Mouse (Mus musculus) cerebellum, postnatal 36 days (tissue): Measurements from ENCODE around the gene Catip.

ENCODE experiments used
- DNase-seq, 2 experiments: peaks; one replicate each; pipeline ENCODE4 v3.0.0; 2021 to 2022; ENCODE audit warnings: mixed read lengths in 2 of 2

The Catip gene

DNA sequence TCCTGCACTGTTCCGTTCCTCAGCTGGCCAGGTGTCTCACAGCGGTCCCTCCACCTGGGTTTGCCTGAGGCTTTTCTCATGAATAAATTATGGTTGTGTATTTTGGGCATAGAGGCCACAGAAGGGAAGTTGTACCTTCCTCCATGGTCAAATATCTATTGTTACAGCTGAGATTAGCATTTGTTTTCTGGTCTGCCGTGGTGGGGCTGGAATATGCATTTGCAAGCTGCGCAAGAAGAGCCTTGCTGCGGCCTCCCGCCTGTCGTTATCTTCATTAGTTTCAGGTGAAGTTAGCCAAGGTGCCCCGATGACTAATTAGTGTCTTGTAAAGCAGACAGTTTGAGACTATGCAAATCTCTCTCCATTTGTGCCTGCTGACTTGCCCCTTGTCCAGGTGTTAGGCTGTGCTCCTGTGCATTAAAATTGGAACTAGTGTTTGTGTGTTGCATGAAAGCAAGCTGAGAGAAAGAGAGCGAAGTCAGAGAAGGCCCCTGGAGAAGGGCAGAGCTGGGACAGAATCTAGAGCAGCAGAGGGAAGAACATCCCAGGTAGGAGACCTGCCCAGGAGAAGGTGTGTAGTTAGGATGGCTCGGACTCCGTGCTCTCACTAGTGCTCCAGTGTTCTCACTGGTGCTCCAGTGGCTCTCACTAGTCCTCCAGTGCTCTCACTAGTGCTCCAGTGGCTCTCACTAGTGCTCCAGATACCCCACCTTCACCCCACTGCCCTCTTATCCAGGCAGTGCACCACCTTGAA is 17.6 kb upstream of the Catip start:
- no peak for DNase-seq

DNA sequence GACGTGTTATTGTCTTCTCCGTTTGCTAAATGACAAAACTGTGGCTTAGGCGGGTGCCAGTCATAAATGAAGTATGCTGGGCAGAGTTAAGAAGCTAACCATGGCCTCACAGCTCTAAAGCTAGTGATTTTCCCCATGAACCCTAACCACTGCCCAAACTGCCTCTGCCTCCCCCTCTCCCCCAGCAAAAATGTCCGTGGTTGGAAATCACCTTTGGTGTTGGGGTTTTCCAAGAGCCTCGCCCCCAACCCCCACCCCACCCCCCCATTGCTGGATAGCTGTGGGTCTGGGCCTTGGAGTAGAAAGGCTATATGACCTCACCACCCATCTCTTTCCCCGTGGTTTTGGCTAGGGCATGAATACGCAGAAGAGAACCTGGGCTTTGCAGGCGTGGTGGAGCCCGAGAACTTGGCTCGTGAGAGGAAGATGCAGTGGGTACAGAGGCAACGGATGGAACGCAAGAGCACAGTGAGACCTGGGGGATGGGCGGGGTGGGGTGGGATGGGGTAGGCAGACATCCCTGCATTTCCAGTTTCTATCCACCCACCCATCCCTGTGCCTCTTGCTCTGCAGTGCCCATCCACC is 10.6 kb upstream of the Catip start:
- DNase-seq = no peak

DNA sequence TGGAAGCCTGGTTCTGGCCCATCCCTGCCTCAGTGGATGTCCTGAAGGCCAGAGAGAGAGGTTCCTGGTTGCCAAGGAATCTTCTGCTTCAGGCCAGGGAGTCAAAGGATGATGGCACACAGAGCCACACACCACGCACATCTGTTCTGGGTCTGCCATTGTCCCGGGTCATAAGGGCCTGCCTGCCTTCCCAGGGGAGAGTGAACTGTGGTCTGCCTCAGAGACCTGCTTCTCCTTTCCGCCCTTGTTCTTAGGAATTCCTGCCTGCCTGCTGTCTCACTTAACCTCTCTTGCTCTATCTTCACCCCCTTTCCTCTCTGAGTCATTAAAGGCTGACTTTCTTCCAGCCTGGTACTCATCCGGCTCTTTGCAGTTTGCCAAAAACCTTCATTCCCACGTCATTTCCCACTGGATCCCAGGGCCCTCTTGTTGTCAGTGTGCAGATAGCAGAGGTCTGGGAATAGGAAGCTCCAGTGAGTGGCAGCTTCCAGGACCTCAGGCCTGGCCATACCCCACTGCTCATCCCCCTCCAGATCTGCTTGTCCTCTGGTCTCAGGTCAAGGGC is 9.3 kb upstream of the Catip start:
- no peak for DNase-seq

DNA sequence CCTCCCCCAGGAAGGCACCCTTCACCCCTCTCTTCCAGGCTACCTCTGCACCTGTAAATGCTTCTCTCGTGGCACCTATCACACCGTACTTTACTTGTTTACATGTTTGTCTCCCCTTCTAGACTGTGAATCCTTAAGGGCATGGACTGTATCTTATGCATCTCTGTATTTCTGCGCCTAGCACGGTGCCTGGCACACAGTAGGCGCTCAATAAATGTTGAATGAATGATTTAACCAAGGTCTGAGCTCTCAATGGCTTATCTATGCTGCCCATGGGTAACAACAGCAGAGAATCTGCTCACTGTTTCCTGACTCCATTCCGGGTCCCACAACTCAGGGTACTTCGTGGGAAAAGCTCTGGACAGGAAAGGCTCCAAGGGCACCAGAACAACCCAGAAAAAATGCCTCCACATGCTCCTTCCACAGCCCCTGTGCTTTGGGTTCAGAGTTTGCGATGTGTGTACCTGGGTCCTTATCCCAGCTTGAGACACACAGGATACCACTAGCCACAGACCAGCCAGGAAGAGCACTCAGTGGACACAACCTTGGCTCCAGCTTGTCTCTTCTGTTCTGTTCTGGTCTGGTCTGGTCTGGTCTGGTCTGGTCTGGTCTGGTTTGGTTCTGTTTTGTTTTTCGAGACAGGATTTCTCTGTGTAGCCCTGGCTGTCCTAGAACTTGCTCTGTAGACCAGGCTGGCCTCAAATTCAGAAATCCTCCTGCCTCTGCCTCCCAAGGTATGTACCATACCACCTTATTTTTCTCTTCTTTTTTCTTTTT is 8.3 kb upstream of the Catip start:
- DNase-seq = no peak

DNA sequence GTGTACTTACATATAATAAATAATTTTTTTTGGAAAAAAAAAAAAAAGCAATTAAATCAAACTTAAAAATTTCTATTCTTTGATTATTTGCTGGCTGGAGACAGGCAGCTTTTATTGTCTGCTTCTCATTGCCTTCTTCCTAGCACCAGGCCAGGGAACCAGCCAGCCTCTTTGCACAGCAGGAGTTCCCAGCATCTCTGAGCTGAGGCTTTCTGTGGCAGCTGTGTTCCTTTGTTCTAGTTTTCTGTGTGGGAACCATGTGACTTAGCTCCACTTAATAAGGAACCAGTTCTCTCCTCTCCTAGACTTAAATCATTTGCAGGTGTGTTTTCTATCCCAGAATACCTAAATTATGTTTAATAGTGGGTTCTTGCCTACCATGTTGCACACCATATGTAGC is 4.4 kb upstream of the Catip start:
- no peak for DNase-seq

DNA sequence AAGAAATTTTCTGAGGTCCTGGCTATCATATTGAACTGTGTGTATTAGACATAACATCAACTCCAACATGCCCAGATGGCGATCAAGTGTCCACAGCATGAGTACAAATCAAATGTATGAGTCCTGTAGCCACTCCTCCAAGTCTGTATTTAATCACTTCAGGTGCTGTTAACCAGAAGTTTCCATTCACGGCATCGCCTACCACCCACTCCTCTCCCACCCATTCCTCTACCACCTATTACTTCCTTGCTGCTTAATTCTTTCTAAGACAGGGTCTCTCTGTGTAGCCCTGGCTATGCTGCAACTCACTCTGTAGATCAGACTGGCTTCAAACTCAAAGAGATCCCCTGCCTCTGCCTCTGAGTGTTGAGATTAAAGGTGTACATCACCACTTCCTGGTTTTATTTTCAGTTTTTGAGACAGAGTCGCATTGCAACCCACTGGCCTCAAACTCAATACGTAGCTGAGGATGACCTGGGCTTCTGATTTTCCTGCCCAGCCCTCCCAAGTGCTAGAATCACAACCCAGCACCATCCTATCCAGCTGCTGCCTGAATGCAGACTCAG is 1.9 kb upstream of the Catip start:
- DNase-seq = no peak

DNA sequence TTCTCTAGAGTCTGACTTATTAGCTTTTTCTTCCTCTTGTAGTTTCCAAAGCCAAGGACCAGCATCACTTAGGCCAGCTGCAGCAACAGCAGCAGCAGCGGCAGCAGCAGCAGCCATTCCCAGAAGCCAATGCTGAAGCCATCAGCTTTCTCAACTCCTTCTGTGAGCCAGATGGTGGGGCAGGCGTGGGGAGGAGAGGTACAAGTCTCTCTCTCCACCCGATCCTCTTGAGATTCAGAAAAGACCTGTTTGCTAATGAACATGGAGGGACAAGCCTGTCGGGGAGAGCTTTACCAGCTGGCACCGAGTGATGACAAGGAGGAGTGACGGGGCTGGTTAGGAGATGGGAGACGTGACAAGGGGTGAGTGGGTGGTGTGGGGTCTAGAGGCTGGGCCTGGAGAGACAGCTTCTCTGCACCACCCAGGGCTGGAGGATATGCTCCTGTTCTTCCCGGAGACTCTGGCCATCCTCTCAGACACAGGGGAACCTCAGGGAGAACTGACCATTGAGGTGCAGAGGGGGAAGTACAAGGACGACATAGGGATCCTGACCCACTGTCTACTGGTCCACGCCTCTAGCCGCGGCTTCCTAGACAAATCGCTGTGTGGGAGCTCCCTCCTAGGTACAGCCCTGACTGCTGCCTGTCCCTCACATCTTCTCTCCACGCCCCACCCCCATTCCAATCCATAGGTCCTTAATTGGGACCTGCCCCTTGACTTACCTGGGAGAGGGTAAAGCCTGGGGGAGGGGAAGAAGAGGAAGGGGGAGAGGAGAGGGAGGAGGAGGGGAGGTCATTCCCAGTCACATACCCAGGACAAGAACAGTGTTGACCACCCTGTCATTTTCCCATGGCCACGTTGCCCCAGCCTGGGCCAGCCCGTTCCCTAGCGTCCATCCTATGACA is 669 bp downstream of the Catip start:
- DNase-seq = no peak

DNA sequence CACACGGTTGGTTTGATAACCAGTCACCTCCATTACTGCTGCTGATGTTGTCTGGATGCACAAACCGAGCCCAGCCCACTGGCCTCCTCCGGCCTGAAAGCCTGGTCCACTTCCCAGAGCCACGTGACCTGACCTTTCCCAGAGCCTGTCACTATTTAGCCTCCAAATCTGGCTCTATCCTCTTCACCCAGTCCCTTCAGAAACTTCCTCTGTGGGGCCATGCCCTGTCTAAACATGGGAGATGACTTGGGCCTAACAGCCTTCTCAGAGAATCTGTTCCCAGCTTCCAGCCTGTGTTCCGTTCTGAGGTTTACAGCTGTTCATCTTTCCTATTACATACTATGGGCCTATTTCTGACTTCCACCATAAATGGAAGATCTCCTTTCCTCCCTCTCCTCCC is 1.5 kb downstream of the Catip start:
- no peak for DNase-seq

DNA sequence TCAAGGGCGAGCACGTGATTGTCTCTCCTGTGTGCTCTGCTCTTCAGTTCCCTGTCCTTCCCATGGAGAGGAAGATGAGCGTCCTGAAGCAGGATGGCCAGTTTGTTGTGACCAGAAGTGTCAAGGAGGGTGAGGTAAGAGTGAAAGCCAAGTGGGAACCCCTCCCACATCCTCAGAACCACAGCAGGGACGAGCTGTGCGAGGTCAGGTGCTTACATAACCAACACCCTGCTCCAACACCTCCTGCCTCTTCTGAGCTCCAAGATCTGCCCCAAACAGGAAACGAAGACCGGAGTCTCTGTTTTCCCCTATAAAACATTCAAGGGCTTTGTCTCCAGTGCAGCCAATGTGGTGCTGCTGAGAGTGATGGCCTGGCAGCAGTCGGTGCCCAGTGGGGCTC is 2.4 kb downstream of the Catip start:
- DNase-seq = no peak

DNA sequence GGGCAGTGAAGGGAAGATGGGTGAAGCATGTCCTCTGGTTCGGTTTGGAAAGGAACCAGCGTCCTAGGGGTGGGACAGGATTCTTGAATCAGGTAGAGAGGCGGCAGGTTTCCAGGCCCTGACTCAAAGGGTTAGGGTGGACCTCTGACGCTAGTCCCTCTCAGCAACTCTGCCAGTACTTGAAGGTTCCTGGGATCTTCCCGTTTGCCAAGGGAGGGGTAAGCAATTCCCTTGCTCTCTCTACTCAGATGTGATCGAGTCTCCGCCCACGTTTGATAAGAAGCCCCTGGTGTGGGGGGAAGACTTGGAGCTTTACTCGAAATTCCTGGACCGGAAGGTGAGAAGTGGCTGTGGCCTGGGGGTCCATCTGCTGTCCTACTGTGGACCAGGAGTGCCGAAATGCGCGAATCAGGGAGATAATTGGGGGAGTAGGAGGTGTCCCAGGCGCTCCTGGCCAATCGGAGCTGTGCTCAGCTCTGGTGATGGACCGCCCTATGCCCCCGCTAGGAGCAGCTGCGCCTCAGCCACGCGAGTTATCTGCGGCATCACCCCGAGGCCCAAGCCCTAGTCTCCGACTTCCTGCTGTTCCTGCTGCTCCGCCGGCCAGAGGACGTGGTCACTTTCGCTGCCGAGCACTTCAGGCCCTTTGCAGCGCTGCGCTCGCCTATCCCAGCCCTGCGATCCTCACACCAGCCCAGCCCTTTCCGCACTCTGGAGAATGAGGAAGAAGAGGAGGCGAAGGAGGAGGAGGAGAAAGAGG is 6.2 kb downstream of the Catip start:
- DNase-seq = peak in 1 of 2 experiments; percentile 38

DNA sequence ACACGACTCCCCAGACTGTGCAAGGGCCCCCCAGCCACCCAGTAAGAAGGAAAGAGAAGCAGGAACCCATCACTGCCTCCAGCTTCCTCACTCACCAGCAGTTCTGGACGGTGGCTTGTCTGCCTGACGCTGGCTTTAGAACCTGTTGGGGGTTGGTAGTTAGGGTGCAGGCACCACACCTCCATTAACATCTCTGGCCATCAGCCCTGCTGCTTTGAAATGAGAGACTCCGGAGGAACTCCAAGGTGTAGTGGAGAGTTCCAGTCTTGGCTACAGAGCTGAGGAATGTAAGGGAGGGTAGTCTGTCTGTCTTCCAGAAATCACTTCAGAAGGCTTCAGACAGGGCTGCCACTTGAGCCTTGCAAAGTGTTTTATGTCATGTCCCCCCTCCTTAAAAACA is 8.1 kb downstream of the Catip start:
- DNase-seq = no peak

DNA sequence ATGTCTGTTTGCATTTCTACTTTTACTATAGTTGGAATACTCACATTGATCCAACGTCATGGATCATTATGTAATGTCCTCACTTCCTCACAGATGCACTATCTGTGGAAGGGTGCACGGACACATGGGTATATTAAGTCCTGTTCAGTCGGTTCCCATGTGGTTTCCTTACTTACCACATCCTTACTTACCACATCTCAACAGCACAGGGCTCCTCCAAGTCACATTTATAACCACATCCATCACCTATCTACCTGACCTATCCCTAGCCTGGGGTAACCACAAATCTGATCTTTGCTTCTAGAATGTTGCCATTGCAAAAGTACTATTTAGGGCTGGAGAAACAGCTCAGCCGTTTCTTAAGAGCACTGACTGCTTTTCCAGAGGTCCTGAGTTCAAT is 11.5 kb downstream of the Catip start:
- DNase-seq = no peak

DNA sequence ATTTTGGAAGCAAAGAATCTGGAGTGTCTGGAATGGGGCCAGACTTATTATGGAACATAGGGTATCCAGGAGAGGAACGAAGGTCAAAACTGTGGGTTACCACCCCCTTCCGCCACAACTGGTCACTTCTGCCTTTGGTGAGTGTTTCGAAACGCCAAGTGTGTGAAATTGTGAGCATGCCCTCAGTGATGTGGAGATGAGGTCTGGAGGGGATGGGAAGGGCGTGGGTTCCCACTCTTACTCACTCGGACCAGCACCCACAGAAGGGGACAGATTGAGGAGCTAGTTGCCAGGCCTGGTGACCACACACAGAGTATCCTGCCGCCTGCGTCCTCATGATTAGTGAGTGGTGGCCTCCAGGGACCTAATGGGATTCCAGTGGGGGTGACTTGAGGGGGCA is 13.1 kb downstream of the Catip start, which contains the start of gene Slc11a1:
Gene Slc11a1, plus strand, starts transcription at position 216 of the 400 bp plus-strand sequence.
- no peak for DNase-seq

DNA sequence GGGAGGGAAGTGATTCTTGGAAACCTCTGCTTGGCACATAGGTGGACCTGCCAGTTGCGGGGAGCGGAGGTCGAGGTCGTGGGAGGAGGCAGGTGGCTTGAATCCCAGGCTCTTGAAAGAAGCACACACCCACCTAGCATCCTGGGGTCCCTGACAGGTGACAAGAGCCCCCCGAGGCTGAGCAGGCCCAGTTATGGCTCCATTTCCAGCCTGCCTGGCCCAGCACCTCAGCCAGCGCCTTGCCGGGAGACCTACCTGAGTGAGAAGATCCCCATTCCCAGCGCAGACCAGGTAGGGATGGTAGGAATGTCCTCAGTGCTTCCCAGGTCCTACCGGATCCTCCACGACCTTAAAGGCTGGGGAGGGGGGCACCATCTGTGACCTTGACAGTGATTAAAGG is 13.7 kb downstream of the Catip start:
- no peak for DNase-seq

DNA sequence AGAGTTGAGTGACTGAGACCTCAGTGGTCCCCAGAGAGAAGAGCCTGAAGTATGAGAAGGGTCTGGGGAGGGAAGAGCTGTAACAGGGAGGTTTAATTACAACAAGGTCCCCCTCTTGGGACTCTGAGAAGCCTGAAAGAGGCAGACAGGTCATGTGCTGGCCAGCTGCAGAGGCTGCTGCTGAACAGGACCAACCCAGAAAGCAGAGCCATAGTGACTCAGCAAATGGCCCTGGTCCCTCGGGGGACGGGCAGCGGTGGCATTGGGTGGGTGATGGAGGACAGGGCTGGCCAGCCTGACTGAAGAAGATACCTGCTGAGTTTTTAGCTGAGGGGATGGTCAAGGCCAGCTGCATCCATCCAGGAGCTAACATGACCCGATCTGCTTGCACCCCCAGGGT is 14.5 kb downstream of the Catip start:
- DNase-seq = no peak

DNA sequence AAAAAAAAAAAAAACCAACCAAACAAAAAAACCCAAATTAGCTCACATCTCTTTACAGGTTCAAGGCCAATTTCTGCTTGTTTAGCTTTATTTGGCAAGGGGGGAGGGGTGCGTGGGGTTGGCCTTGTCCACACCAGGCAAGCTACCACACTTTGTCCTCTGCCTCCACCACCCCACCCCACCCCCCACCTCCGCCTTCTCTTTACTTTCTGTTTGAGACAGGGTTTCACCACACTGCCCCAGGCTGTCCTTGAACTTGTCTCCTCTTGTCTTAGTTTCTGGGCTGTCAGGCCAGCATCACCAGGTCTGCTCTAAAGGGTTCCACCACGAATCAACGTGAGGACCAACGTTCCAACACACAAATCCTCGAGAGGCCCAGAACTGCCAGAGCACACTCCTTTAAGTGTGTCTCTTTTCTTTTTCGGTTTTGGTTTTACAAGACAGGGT is 17.2 kb downstream of the Catip start:
- no peak for DNase-seq

DNA sequence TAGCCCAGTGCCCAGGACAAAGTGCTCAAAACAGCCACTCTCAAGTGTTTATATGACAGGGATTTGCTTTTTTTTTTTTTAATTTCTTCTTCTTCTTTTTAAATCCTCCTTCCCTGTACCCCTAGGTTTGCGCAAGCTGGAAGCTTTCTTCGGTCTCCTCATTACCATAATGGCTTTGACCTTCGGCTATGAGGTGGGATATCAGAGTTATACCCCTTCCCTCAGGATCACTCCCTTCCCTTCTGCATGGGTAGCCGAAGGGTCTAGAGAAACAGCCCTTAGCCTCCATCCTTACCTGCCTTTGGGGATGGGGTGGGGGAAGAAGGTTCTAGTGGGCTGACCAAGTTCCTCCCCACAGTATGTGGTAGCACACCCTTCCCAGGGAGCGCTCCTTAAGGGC is 18.6 kb downstream of the Catip start:
- no peak for DNase-seq

DNA sequence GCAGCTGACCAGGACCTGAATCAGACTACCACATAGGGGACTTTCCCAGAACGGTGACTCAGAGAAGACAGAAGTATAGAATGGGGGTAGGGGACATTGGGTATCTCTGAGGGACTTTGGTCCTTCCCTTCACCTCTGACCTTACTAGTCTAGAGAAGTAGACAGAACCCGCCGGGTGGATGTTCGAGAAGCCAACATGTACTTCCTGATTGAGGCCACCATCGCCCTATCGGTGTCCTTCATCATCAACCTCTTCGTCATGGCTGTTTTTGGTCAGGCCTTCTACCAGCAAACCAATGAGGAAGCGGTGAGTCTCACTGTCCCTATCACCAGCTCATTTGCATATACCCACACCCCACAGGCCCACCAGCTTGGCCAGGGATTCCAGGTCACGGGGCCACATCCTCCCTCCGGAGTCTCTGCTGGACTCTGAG is 19.7 kb downstream of the Catip start:
- DNase-seq = no peak

DNA sequence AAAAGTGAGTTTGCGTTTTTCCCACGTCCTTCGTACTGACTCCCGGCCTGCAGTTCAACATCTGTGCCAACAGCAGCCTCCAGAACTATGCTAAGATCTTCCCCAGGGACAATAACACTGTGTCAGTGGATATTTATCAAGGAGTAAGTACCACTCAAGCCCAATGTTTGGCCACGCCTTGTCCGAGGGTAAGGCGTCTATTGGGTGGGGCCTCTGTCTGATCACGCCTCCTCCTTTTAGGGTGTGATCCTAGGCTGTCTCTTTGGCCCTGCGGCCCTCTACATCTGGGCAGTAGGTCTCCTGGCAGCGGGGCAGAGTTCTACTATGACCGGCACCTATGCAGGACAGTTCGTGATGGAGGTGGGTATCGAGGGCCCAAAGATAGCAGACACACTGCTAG is 21.5 kb downstream of the Catip start:
- no peak for DNase-seq

DNA sequence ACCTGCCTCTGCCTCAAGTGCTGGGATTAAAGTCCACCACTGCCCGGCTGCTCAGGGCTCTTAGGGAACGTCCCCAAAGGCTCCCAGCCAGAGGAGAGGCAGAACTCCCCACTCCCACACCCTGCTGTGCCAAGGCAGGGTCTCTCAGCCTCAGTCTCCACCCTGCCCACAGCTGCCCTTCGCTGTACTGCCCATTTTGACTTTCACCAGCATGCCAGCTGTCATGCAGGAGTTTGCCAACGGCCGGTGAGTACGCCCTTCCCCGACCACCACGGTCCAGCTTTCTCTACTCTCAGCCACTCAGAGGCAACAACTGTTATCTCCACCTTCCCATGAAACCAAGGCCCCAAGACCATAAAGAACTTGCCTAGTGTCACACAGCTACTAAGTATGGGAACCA is 22.6 kb downstream of the Catip start:
- no peak for DNase-seq

DNA sequence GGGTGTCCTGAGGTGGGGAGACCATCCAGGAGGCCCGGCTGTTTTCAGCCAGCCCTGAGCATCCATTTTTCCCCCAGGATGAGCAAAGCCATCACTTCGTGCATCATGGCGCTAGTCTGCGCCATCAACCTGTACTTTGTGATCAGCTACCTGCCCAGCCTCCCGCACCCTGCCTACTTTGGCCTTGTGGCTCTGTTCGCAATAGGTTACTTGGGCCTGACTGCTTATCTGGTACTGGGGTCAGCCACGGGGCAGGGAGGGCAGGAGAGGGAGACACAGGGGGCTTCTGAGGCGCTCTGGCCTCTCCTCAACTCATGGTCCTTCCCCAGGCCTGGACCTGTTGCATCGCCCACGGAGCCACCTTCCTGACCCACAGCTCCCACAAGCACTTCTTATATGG is 23.2 kb downstream of the Catip start:
- DNase-seq = no peak
